Mouse (Mus musculus): ENCODE measurements around the gene Bloc1s4. TPM values are rescaled to one million over a fixed set of nuclear protein-coding genes. Genes with fewer than 3 reads are reported as not detected.
A peak's percentile ranks its signal among the peaks of the same experiment; 100 is the strongest.

The Bloc1s4 gene
- total RNA-seq, 2 experiments from 2014 or later: 23.7 to 25.2 TPM

GRCm38 (mm10) chr5:36719601-36720000 lies 28.8 kb downstream of the Bloc1s4 start:
- DNase-seq (ENCODE audit: low spot score in 2 of 2): no peak

- no peak for DNase-seq (ENCODE audit: low spot score in 2 of 2)
These were observed 29.3 kb downstream of the Bloc1s4 start for GRCm38 (mm10) chr5:36719135-36719534.

DNA sequence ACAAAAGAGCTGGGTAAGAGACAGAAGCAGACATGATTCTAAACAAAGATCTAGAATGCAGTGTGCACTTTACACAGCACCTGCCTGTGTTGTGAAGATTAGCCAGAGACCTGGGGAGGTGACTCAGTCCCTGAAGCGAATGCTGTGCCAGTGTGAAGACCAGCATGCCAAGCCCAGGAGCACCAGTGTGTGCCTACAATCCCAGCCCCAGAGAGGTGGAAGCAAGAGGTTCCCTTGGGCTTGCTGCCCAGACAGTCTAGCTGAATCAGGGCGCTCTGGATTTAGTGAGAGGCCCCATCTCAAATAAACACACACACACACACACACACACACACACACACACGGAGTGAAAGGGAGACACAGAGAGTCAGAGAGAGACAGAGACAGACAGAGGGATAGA lies 30.6 kb downstream of the Bloc1s4 start:
- no peak for DNase-seq (ENCODE audit: low spot score in 2 of 2)

- DNase-seq (ENCODE audit: low spot score in 2 of 2): no peak
These were observed 31.6 kb downstream of the Bloc1s4 start for GRCm38 (mm10) chr5:36716816-36717215.

DNA sequence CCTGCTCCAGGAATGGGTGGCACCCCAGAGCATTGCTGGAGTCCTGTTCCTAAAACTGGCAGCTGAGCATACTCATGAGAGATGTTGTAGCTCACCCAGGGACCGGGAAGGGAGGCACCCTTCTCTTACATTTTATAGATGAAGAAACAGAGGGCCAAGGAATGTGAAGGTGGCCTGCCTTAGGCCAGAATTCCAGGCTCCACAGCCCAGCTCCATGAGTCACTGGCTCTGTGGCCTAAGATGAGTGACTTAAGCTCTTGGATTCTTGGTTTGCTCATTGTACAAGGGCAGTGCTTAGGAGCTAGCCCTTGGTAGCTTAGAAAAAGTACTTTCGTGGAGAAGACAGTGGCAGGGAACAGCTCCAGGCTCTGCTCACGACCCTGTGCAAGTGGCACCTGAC lies 33.6 kb downstream of the Bloc1s4 start:
- DNase-seq (ENCODE audit: low spot score in 2 of 2): no peak

DNA sequence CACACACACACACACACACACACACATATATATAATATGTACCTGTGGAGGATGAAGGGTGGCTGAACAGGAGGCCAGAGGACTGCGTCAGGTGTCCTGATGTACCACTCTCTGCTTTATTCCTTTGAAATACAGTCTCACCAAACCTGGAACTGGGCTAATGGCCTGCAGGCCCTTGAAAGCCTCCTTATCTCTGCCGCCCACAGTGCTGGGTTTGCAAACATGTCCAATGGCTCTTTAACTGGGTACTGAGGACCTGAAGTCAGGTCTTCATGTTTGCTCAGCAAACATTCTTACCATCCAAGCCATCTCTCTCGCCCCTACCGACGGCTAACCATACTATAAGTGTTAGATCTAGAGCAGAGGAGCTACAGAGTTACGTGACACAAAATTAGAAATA lies 34.8 kb downstream of the Bloc1s4 start:
- DNase-seq (ENCODE audit: low spot score in 2 of 2): no peak

DNA sequence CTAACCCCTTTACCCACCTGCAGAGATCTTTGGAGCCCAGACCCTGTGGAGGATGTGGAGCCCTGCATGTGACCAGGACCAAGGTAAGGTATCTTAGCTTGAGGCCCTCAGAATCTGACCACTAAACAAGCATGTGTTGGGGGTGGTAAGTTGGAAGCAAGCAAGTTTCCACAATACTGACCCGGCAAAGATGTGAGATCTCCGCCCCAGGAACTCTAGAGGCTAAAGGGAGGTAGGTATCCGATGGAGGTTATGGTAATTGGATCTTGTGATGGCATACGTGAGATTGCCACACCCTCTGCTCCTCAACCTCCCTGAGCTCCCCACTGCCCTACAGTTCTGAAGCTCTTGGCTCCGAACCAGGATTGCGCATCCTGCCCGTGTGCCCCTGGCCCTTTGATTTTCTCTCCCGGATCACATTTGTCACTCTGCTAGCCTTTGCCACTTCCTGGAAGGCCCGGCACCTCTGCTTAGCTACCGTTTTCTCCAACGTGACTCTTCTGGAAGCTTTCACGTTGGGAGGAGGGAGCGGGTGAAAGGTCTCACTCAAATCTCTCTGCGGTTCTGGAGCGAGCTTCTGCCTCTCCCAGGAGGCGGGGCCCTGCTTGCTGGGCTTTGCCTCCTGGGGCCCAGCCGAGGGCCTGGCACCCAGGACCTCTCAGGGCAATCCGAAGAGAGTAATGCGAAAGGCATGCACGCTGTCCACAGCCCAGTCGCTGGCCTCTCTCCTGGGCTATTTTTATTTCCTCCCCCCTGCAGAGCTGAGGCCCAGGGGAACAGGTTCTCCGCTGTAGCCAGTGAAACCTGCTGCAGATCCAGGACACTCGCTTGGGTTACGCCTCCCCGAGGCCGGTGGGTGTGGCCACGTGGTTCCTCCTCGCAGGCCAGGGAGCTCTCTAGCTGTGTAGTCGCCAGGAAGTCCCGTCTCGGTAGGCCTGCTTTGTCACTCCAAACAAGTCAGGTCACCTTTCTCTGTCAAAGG lies 35.6 kb downstream of the Bloc1s4 start:
- DNase-seq (ENCODE audit: low spot score in 2 of 2): peak in 1 of 2 experiments; percentile 25

GRCm38 (mm10) chr5:36711863-36712262 lies 36.6 kb downstream of the Bloc1s4 start:
- DNase-seq (ENCODE audit: low spot score in 2 of 2): no peak

DNA sequence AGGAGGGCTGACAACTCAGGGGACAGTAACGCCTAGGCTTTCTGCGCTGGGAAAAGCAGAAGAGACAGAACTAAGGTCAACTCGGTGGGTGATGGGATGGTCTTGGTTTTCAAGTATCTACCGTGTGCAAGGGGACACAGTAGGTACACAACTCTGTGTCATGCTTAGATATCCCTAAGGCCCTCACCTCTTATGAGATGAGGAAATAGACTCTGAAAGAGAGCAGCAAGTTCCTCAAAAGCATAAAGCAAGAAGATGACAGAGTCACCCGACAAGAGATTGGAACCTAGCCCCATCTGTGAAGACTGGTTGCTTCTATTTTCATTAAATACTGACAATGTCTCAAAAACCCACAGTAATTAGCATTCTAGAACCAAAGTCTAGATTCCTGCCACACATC lies 42.7 kb downstream of the Bloc1s4 start:
- DNase-seq (ENCODE audit: low spot score in 2 of 2): no peak

DNA sequence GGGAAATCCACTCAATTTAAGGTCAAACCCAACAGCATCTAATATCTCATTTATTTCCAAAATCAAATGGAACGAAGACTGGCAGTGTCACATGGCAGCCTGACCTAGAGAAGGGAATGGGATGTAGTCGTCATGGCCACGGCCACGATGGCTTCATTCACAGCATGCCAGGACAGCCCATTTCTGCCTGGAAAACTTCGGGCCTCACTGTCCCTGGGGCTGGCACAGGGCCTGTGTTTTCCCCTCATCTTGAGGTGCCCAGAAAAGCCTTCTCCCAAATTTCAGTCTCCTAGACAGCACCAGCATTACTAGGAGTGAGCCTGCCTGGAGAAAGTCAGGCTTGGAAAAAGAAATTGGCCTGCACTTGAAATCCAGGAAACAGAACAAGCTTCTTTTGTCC lies 43.1 kb downstream of the Bloc1s4 start:
- DNase-seq (ENCODE audit: low spot score in 2 of 2): no peak

GRCm38 (mm10) chr5:36704684-36705083 lies 43.8 kb downstream of the Bloc1s4 start:
- no peak for DNase-seq (ENCODE audit: low spot score in 2 of 2)

- DNase-seq (ENCODE audit: low spot score in 2 of 2): no peak
These were observed 47.4 kb downstream of the Bloc1s4 start for GRCm38 (mm10) chr5:36700939-36701620.

DNA sequence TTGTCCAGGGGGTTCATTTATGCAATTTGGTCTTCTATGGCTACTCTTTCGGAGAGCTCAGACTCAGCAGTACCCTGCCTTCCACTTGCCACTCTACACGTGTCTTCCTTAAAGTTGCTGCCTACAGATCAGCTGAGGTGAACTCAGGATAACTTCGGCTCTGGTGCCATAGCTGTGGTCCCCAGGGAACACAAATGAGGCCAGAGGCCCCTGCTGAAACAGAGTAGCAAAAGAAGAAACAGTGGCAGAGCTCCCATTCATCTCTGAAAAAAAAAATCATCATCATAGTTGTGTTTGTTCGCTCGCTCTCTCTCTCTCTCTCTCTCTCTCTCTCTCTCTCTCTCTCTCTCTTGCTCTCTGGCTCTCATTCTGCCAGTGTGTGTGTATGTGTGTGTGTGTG lies 49.8 kb downstream of the Bloc1s4 start:
- DNase-seq (ENCODE audit: low spot score in 2 of 2): no peak

GRCm38 (mm10) chr5:36698067-36698670 lies 50.3 kb downstream of the Bloc1s4 start:
- DNase-seq (ENCODE audit: low spot score in 2 of 2): no peak

Other genes starting within 250 kb of the Bloc1s4 start
- gene Tbc1d14, start 155.4 kb downstream of the Bloc1s4 start, total RNA-seq (2021): 10 to 100 TPM; 82.2 to 92.2 TPM
- 10 to 100 TPM; 89.0 to 98.6 TPM for gene D5Ertd579e, start 52.6 kb downstream of the Bloc1s4 start, total RNA-seq (2021)
- gene Mrfap1, start 48.1 kb upstream of the Bloc1s4 start, total RNA-seq (2021): 100 to 1,000 TPM; 581 to 596 TPM
- 10 to 100 TPM; 28.9 to 31.0 TPM for gene Man2b2, start 82.0 kb upstream of the Bloc1s4 start, total RNA-seq (2021)
- 100 to 1,000 TPM; 383 to 399 TPM for gene Ppp2r2c, start 119.9 kb upstream of the Bloc1s4 start, total RNA-seq (2021)
- 100 to 1,000 TPM; 145 to 182 TPM for gene Wfs1, start 240.6 kb upstream of the Bloc1s4 start, total RNA-seq (2021)

Measured in layer of hippocampus, adult 18-20 months (tissue).